Mouse (Mus musculus): Measurements from ENCODE around the gene Grap. TPM values are rescaled to one million over a fixed set of nuclear protein-coding genes. Genes with fewer than 3 reads are reported as not detected.
A peak's percentile ranks its signal among the peaks of the same experiment; 100 is the strongest.

The Grap gene
- polyA plus RNA-seq, 1 experiment from 2014 or later, result 13.0 TPM

- peaks cover 27% of the 10 kb centered on the region for H3K27me3 ChIP-seq
- no peak overlapping the region for H3K9ac ChIP-seq
- H3K4me1 ChIP-seq, result peaks cover 34% of the 10 kb centered on the region
- 33% methylated on average over 10 of the region's 10 CpGs for WGBS
- H3K9me3 ChIP-seq (replicated peaks), result no peaks in the 10 kb centered on the region
- peak overlapping the region; percentile 21 for H3K4me2 ChIP-seq (replicated peaks)
- no peaks in the 10 kb centered on the region for H3K36me3 ChIP-seq
- H3K27ac ChIP-seq (replicated peaks), result peak overlapping the region; percentile 66
- 0 out of 2 replicates have a peak overlapping the region, but pooled peaks have one; percentile 8 for H3K4me3 ChIP-seq (replicated peaks)
- ATAC-seq (ENCODE audit: insufficient number of reproducible peaks, low FRiP score, low TSS enrichment, low read depth), result no peak
These were observed 33.9 kb downstream of the Grap start for GRCm38 (mm10) chr11:61686906-61687453.

GRCm38 (mm10) chr11:61687595-61687994, 34.5 kb downstream of the Grap start:
- Histone ChIP-seq H3K4me2 (replicated peaks) (0 out of 2 replicates have a peak overlapping the region, but pooled peaks have one; percentile 21), H3K27ac (replicated peaks) (peak overlapping the region; percentile 66), H3K27me3 (peaks cover 27% of the 10 kb centered on the region), H3K4me1 (peaks cover 34% of the 10 kb centered on the region), H3K4me3 (replicated peaks) (no peak overlapping the region), H3K36me3 (no peaks in the 10 kb centered on the region), H3K9me3 (replicated peaks) (no peaks in the 10 kb centered on the region), H3K9ac (no peak overlapping the region)
- WGBS, result 33% methylated on average over 2 of the region's 2 CpGs
- ATAC-seq (ENCODE audit: insufficient number of reproducible peaks, low FRiP score, low TSS enrichment, low read depth), result no peak

GRCm38 (mm10) chr11:61692996-61693395, 39.9 kb downstream of the Grap start:
- Histone ChIP-seq H3K9me3 (replicated peaks) (no peaks in the 10 kb centered on the region), H3K36me3 (no peaks in the 10 kb centered on the region), H3K9ac (no peak overlapping the region), H3K27ac (replicated peaks) (no peak overlapping the region), H3K4me2 (replicated peaks) (no peak overlapping the region), H3K4me3 (replicated peaks) (no peak overlapping the region), H3K4me1 (peaks cover 7% of the 10 kb centered on the region; the same call in 1 of the 2 replicates), H3K27me3 (no peaks in the 10 kb centered on the region)
- ATAC-seq (ENCODE audit: insufficient number of reproducible peaks, low FRiP score, low TSS enrichment, low read depth), result no peak
- WGBS, result 87% methylated on average over 5 of the region's 5 CpGs

GRCm38 (mm10) chr11:61698852-61699251, 45.8 kb downstream of the Grap start:
- Histone ChIP-seq H3K9me3 (replicated peaks) (no peaks in the 10 kb centered on the region), H3K27ac (replicated peaks) (no peak overlapping the region), H3K27me3 (no peaks in the 10 kb centered on the region), H3K9ac (no peak overlapping the region), H3K4me3 (replicated peaks) (no peak overlapping the region), H3K36me3 (no peaks in the 10 kb centered on the region; the same call in 1 of the 2 replicates), H3K4me1 (no peaks in the 10 kb centered on the region), H3K4me2 (replicated peaks) (no peak overlapping the region)
- ATAC-seq (ENCODE audit: insufficient number of reproducible peaks, low FRiP score, low TSS enrichment, low read depth), result no peak

GRCm38 (mm10) chr11:61699460-61699859, 46.4 kb downstream of the Grap start:
- H3K36me3 ChIP-seq, result no peaks in the 10 kb centered on the region; the same call in 1 of the 2 replicates
- H3K4me2 ChIP-seq (replicated peaks), result no peak overlapping the region
- WGBS, result 61% methylated on average over 5 of the region's 5 CpGs
- ATAC-seq (ENCODE audit: insufficient number of reproducible peaks, low FRiP score, low TSS enrichment, low read depth), result no peak
- H3K27ac ChIP-seq (replicated peaks), result peak overlapping the region; percentile 35; the same call in 1 of the 2 replicates
- no peaks in the 10 kb centered on the region for H3K9me3 ChIP-seq (replicated peaks)
- H3K4me3 ChIP-seq (replicated peaks), result no peak overlapping the region
- no peaks in the 10 kb centered on the region for H3K4me1 ChIP-seq
- no peak overlapping the region for H3K9ac ChIP-seq
- H3K27me3 ChIP-seq, result no peaks in the 10 kb centered on the region

- H3K4me2 ChIP-seq (replicated peaks), result no peak overlapping the region
- WGBS, result 63% methylated on average over 4 of the region's 4 CpGs
- H3K27me3 ChIP-seq, result no peaks in the 10 kb centered on the region
- no peaks in the 10 kb centered on the region for H3K4me1 ChIP-seq
- no peaks in the 10 kb centered on the region; the same call in 1 of the 2 replicates for H3K36me3 ChIP-seq
- no peaks in the 10 kb centered on the region for H3K9me3 ChIP-seq (replicated peaks)
- no peak for ATAC-seq (ENCODE audit: insufficient number of reproducible peaks, low FRiP score, low TSS enrichment, low read depth)
- no peak overlapping the region for H3K4me3 ChIP-seq (replicated peaks)
- H3K27ac ChIP-seq (replicated peaks), result no peak overlapping the region
- no peak overlapping the region for H3K9ac ChIP-seq
These were observed 46.9 kb downstream of the Grap start for GRCm38 (mm10) chr11:61699933-61700332.

GRCm38 (mm10) chr11:61701696-61702095, 48.6 kb downstream of the Grap start:
- H3K9me3 ChIP-seq (replicated peaks), result no peaks in the 10 kb centered on the region
- H3K4me3 ChIP-seq (replicated peaks), result no peak overlapping the region
- H3K4me2 ChIP-seq (replicated peaks), result no peak overlapping the region
- no peaks in the 10 kb centered on the region; the same call in 1 of the 2 replicates for H3K36me3 ChIP-seq
- ATAC-seq (ENCODE audit: insufficient number of reproducible peaks, low FRiP score, low TSS enrichment, low read depth), result no peak
- H3K4me1 ChIP-seq, result no peaks in the 10 kb centered on the region
- no peak overlapping the region for H3K27ac ChIP-seq (replicated peaks)
- H3K27me3 ChIP-seq, result no peaks in the 10 kb centered on the region
- 47% methylated on average over 5 of the region's 5 CpGs for WGBS
- H3K9ac ChIP-seq, result no peak overlapping the region

GRCm38 (mm10) chr11:61702494-61702893, 49.4 kb downstream of the Grap start:
- Histone ChIP-seq H3K27ac (replicated peaks) (no peak overlapping the region), H3K36me3 (no peaks in the 10 kb centered on the region; the same call in 1 of the 2 replicates), H3K4me1 (no peaks in the 10 kb centered on the region), H3K9ac (no peak overlapping the region), H3K9me3 (replicated peaks) (no peaks in the 10 kb centered on the region), H3K4me2 (replicated peaks) (no peak overlapping the region), H3K4me3 (replicated peaks) (no peak overlapping the region), H3K27me3 (no peaks in the 10 kb centered on the region)
- no peak for ATAC-seq (ENCODE audit: insufficient number of reproducible peaks, low FRiP score, low TSS enrichment, low read depth)
- WGBS, result 88% methylated on average over 5 of the region's 5 CpGs

GRCm38 (mm10) chr11:61705581-61705980, 52.5 kb downstream of the Grap start:
- Histone ChIP-seq H3K27ac (replicated peaks) (no peak overlapping the region), H3K4me2 (replicated peaks) (no peak overlapping the region), H3K9ac (no peak overlapping the region), H3K4me1 (peaks cover 7% of the 10 kb centered on the region), H3K36me3 (no peaks in the 10 kb centered on the region; the same call in 1 of the 2 replicates), H3K4me3 (replicated peaks) (no peak overlapping the region), H3K27me3 (no peaks in the 10 kb centered on the region), H3K9me3 (replicated peaks) (no peaks in the 10 kb centered on the region)
- no peak for ATAC-seq (ENCODE audit: insufficient number of reproducible peaks, low FRiP score, low TSS enrichment, low read depth)
- 89% methylated on average over 2 of the region's 2 CpGs for WGBS

- H3K4me1 ChIP-seq, result peaks cover 7% of the 10 kb centered on the region
- H3K27me3 ChIP-seq, result no peaks in the 10 kb centered on the region
- no peak overlapping the region for H3K4me2 ChIP-seq (replicated peaks)
- H3K36me3 ChIP-seq, result no peaks in the 10 kb centered on the region; the same call in 1 of the 2 replicates
- no peak for ATAC-seq (ENCODE audit: insufficient number of reproducible peaks, low FRiP score, low TSS enrichment, low read depth)
- no peak overlapping the region for H3K27ac ChIP-seq (replicated peaks)
- no peaks in the 10 kb centered on the region for H3K9me3 ChIP-seq (replicated peaks)
- WGBS, result 63% methylated on average over 4 of the region's 4 CpGs
- H3K4me3 ChIP-seq (replicated peaks), result no peak overlapping the region
- no peak overlapping the region for H3K9ac ChIP-seq
These were observed 53.2 kb downstream of the Grap start for GRCm38 (mm10) chr11:61706232-61706631.

GRCm38 (mm10) chr11:61708928-61709327, 55.9 kb downstream of the Grap start:
- no peak for ATAC-seq (ENCODE audit: insufficient number of reproducible peaks, low FRiP score, low TSS enrichment, low read depth)
- H3K4me2 ChIP-seq (replicated peaks), result no peak overlapping the region
- H3K27me3 ChIP-seq, result no peaks in the 10 kb centered on the region
- H3K9ac ChIP-seq, result no peak overlapping the region
- no peaks in the 10 kb centered on the region for H3K36me3 ChIP-seq
- no peak overlapping the region for H3K4me3 ChIP-seq (replicated peaks)
- no peak overlapping the region for H3K27ac ChIP-seq (replicated peaks)
- H3K4me1 ChIP-seq, result peaks cover 7% of the 10 kb centered on the region
- WGBS, result 51% methylated on average over 3 of the region's 3 CpGs
- H3K9me3 ChIP-seq (replicated peaks), result no peaks in the 10 kb centered on the region
